Mouse (Mus musculus): ENCODE results near the gene Fut7.
A peak's percentile ranks its signal among the peaks of the same experiment; 100 is the strongest.

The Fut7 gene

DNA sequence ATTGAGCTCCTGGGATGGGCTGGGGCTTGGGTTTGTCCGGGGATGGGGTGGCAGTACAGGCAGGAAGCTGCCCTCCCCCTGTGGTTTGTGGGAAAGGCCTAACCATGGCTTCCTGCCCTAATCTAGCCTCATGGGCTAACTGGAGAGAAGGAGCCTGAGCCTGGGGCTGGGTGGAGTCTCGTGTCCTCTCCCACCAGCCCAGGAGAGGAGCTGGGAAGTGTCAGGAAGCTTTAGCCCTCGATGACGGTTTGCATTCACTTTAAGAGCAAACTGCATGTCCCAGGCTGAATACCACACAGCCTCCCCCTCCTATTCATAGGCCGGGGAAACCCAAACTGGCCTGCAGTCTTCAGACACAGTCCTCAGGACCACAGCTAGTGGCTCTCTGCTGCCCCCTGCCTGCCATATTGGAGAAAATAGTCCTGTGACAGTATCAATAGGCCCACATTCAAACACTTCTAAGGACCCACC is 3.7 kb downstream of the Fut7 start:
- DNase-seq: peak; percentile 65

DNA sequence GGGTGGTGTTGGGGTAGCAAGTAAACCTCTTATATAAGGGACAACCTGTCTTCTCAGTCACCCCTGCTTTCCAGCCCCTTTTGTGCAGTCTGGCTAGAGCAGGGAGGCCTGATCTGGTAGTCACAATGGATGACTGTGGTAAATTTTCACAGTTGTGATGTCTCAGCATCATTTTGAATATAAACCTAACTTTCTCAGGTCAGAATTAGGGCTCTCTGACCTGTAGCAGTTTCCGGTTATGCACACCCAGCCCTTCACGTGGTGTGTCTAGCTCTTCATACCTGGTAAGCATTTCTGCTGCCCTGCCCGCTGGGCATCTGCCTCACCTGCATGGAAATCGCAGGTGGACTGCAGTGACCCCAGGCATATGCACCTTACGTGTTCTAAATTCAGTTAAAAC is 4.2 kb downstream of the Fut7 start:
- no peak for DNase-seq

DNA sequence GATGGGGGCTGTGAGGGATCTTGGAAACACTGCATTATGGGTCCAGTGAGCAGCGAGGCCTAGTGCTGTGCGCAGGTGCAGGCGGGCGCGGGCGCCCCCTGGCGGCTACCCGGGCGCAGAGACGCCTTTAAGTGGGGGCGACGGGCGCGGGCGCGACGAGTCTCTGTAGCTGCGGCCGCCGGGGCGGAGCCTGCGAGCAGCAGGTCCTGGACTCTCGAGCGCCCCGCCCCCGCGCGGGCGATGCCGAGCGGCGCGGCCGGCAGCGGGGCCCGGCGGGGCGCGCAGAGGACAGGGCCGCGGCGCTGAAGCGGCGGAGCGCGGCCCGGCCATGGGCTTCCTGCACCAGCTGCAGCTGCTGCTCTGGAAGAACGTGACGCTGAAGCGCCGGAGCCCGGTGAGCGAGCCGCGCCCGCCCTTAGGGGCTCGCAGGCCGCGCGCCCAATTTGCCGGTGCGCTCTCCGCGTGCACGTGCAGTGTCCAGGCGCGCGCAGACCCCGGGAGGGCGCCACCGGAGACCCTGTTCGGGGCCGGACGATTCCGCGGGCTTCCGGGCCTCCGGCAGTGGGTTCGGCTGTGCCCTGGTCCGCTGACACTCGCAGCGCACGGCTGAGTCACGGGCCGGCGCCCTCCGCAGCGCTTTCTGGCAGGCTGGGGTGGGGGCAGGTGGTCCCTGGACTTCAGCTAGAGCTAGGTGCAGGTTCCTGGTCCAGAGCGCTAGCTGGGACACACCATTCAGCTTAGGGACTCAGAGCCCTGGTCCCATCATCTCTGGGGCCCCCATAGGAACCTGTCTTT is 5.6 kb downstream of the Fut7 start, which contains the start of gene Abca2:
Gene Abca2 (plus strand): TSS at position 262 of the 795 bp plus-strand sequence.
- DNase-seq: peak; percentile 96

DNA sequence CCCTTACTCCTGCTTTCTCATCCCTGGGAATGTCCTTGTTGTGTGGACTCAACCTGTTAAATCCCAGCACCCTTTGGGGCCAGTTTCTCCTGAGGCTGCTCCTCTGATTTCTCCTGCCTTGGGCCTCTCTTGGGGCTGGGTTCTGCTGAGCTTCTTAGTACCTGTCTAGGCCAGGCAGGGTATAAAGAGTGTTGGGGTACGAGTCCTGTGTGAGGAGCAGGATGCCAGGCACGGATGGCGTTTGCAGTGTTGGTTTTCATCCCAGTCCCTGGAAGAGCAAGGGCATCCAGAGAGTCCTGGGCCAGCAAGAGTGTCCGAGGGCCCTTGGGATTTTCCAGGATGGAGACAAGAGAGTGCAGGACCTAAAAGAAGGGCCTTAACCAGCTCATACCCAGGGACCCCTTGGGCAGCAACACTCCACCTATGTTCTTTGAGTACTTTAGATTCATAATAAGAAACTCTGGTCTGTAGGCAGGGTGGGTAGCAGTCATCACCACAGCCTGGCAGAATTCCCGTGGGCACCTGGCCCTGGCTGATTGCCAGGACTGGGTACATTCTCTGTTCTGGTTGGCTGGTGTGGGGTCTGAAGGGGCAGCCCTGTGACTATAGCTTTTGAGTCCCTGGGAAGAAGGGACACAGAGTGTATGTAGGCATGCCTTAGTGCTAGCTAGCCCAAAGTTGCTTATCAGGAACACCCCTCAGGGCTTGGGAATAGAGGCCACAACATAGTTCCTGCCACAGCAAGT is 6.5 kb downstream of the Fut7 start:
- DNase-seq: no peak

DNA sequence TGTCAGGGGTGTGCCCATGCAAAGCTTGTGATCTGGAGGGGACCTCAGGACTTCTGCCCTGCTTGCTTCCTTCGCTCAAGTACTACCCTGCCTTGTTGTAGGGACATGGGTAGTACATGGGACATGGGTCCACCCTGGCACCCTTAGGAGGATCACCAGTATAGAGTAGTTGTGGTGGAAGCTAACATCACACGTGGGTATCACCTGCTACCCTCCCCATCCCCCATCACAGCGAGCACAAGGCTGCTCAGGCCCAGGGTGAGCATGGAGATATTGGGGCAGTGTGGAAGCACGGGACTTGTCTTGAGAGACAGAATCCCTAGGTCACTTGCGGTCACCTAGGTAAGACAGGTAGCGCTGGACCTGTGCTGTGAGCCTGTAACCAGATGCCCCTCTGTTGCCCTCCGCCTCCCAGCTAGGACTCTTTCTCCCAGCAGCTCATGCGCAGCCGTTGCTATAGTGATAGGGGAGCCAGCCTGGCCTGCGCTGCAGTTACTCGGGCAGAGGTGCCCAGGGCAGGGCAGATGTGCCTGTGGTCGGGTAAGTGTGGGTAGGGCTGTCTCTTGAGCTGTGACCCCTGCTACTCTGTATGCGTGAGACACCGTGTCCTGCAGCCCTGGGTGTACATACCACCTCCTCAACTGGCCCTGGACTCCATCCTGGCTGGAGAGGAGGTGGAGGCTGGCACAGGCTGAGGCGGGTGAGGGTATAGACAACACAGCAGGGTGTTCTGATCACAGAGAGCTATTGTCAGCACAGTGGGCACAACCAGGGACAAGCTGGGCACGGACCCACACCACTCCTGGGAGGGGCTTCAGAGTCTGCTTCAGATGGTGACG is 7.5 kb downstream of the Fut7 start:
- no peak for DNase-seq

DNA sequence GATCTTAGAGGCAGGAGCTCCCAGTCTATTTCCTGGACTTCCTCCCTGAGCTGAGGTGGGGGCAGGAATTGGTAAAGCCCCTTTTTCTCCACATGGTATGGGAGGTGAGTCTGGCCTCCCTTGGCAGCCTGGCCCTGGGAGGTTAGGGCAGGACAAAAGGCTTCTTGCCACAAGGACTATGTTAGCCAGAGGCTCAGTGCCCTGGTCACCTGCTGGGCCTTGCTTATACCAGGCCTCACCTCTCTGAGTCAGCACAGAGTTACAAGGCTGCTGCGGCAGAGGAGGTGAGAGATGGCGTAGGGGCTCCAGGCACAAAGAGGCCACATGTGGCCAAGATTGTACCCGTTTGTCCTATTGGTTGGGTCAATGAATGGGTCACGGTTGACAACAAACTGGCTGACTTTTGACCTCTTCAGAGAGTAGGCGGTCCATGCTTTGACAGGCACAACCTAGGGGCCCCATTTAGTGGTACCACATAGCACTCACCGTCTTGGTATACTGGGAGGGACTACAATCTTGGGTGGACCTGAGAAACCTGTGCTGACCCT is 8.3 kb downstream of the Fut7 start:
- no peak for DNase-seq

DNA sequence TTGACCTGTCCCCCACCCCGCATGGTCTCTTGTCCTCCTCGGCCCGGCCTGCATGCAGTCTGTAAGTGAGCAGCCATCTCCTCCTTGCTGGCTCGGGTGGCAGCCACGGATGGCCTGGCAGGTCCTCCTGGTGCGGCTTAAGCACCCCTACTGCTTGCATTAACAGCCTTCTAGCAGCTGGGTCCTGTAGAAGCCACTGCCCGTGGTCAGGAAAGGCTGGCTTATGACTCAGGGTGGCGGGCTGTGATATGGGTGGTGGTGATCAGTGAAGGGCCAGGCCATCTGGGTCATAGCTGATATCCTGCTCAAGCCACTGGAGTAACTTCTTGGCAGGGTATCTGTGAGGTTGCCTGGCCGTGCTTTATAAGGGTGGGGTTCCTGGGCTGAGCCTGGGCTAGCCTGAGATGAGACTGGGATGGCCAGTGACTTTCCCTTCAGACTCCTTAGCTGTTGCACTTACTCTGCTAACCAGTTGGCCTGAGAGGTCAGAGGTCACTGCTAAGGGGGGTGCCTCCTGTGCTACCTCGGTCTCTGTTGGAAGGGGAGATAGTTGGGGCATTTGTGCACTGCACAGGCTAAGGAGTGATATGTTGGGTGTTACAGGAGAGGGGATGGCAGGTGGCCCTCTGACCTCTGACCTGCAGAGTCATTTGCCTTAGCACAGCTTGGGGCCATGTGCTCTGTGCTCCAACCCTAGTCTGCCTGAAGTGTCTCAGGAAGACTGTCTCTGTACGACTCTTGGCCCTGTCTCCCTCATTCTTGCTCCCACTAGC is 9.4 kb downstream of the Fut7 start:
- DNase-seq: no peak

DNA sequence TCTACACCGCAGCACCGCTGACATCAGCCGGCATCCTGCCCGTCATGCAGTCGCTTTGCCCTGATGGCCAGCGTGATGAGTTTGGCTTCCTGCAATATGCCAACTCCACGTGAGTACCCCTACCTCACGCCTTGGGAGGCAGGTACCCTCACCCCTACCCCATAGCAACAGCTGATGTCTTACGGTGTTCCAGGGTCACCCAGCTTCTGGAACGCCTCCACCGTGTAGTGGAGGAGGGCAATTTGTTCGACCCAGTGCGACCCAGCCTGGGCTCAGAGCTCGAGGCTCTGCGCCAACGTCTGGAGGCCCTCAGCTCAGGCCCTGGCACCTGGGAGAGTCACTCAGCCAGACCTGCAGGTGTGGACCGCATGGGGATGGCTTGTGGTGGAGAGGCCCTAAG is 10.0 kb downstream of the Fut7 start:
- no peak for DNase-seq

DNA sequence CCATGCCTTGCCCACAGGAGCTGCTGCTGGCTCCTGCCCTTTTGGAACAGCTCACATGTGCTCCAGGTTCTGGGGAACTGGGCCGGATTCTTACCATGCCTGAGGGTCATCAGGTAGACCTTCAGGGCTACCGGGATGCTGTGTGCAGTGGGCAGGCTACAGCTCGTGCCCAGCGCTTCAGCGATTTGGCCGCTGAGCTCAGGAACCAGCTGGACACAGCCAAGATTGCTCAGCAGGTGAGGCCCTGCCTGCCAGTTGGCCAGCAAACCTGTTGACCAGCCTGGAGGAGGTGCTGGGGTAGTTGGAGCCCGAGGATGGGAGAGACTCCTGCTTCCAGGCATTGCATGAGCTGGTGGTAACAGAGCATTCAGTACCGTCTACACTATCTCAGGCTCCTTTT is 11.2 kb downstream of the Fut7 start:
- DNase-seq: no peak

DNA sequence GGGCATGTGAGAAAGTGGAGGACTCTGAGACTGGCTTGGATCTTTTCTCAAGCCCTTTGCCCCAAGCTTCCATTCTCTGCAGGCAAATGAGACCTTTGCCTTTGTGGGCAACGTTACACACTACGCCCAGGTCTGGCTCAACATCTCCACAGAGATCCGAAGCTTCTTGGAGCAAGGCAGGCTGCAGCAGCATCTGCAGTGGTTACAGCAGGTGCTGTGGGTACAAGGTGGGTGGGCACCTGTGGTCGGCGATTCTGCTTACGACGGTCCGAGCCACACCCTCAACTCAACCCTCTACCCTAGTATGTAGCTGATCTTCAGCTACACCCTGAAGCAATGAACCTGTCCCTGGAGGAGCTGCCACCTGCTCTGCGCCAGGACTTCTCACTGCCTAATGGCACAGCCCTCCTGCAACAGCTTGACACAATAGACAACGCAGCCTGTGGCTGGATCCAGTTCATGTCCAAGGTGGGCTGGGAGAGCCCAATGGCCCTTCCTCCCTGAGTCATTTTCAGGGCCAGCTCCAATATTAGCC is 13.3 kb downstream of the Fut7 start:
- DNase-seq: no peak

DNA sequence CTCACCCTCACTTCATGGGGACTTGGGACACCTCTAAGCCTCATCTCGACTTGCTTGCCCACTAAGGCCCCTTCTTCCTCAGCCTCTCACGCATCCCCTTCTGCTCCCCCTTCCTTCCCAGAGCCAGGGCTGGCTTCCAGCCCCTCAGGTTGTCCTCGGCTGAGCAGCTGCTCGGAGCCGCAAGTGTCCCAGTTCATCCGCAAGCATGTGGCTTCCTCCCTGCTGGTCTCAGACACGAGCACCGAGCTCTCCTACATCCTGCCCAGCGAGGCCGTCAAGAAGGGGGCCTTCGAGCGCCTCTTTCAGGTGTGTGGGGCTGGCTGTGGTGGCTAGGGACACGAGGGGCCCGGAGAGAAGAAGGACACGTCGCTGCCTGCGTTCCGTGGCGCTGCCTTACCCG is 18.0 kb downstream of the Fut7 start:
- DNase-seq: no peak

DNA sequence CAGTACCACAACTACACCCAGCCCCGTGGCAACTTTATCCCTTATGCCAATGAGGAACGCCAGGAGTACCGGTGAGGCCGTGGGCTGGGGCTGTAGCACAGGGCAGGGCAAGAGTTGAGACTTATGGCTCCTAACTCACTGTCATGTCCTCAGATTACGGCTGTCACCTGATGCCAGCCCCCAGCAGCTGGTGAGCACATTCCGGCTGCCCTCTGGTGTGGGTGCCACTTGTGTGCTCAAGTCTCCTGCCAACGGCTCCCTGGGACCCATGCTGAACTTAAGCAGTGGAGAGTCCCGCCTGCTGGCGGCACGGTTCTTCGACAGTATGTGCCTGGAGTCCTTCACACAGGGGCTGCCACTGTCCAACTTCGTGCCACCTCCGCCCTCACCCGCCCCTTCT is 19.6 kb downstream of the Fut7 start:
- no peak for DNase-seq

DNA sequence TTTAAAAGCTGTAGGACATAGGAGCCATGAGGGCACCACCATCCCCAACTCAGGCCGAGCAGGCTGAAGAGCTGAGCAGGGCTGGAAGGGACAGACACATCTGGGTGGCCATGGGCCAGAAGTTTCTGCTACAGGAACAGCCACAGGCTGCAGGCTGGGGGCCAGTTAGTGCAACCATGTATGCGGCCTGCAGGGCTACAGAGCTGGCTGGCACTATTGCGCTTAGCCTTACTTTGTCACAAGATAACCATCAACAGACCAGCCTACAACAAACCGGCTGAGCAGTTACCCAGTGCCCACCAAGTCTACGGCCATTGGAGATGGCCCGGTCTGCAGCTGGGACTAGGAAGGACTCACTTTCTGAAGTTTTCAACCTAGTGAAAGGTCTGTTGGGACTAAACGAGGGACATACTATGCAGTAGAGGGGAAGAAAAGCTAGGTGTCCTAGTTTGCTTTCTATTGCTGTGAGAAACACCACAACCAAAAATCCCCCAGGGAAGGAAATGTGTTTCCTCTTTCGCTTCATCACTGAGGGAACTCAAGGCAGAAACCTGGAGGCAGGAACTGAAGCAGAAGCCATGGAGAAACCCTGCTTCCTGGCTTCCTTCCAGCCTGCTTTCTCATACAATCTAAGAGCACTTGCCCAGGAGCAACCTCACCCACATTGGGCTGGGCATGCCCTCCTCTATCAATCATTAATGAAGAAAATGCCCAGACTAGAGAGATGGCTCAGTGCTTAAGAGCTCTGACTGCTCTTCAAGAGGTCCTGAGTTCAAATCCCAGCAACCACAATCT is 28.0 kb downstream of the Fut7 start:
- no peak for DNase-seq

DNA sequence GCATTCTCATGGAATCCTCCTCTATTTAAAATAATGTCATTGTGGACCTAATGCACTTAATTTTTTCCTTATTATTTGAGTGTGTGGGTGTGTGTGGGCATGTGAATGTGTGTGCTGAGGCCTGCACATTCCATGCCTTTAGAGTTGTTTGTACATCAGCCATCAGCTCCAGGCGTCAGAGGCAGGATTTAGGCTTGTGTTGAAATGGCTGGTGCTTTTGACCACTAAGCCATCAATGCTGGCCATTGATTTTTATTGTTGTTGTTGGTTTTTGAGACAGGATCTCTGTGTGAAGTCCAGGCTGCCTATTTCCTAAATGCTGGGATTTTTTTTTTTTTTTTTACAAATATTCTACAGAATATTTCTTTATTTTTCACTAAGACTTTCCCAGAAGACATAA is 29.9 kb downstream of the Fut7 start:
- DNase-seq: no peak

DNA sequence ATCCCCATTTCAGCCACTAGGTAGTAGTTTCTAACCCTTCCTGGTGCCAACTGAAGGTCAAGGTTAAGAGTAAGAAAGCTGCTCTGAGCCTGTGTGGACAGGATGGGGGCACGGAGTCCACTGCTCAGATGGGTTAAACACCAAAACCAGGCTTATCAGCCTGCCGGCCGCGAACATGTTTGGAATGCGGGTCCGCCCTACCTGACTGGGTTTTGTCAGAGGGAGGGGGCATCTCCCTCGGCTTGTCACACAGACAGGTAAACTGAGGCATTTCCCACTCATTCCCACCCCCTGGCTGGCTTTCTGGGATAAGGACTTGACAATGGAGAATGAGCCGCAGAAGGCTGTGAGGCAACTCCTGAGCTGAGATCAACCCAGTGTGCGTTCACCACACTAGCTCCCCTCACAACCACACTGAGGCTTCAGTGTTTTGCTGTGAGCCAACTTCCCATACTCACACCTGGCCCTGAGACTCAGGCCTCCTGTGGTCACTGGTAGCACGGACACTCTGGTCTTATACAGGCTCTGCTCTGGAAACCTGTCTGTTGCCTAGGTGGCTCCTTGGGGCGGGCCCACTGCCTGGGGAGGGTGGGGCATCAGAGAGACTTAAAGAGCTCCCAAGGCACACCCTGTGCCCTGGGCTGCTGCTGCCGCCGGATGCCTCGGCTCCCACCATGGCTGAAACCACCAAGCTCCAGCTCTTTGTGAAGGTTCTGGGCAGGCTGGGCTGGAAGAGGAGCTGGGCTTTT is 33.3 kb downstream of the Fut7 start, which contains the start of gene Clic3:
Gene Clic3 (plus strand): TSS at position 634 of the 749 bp plus-strand sequence.
- no peak for DNase-seq

DNA sequence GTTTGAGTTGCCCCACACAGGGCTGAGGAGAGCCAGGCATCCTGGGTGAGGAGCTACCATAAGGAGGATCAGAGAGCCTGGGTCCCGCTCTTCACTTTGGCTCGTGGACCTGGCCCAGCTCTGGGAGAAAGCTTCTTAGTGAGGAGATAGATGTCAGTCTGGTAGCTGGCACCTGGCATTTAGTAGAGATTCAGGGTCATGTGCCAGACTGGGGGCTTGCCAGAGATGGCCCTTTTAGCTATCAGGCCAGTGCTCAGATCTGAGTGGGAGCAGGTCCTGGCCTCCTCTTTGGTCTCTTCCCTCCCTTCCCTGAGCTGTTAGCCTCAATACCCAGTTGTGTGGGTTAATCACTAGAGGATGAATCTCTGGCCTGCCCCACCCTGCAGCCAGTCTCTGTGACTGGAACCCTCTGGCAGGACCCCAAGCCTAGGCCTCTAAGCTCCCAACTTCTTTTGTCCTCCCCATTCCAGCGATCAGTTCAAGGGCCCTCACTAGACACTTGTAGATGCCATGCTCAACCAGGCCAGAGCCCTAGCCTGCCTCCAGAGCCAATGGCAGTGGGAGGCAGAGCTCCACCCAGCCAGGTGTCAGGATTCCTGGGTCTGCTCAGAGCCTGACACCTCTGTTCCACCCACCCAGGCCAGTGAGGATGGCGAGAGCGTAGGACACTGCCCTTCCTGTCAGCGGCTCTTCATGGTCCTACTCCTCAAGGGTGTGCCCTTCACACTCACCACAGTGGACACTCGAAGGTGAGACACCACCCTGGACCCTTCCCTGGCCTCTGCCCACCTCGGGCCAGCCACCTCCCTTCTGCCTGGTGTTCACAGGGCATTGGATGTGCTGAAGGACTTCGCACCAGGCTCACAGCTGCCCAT is 34.2 kb downstream of the Fut7 start:
- no peak for DNase-seq

DNA sequence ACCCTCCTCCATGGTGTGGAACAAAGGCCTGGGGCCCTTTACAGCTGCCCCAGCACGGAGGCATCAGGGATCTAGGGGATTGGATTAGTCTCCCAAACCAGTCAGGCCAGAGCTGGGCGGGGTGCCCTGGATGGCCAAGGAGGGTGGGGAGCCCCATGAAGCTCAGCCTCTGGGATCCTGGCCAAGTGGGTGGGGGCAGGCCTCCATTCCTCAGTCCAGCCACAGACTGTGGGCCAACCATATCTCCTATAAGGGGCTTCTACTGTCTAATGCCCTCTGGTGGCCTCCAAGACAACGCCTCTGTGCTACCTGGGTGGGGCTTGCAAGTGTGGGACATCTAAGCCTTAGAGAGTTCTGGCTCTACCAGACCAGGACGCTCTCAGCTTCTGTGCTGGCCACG is 35.8 kb downstream of the Fut7 start:
- DNase-seq: no peak

DNA sequence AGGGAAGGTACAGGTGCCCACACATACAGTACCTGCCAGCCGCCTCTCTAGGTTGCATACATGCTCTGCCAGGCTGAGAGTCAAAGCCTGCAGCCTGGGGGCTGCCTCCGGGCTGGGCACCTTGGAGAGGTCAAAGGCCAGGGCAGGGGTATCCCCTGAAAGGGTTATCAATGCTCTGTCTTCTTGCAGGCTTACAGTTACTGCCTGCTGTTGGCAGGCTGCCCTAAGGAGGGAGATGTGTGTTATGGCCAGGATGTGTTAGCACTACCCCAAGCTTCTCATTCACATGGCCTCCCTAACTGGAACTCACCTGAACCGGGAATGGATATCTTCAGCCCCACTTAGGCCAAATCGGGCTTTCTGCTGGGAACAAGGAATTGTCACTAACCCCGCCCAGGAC is 37.1 kb downstream of the Fut7 start:
- DNase-seq: no peak

Data from thymus, postnatal 25 days (tissue).